Mouse (Mus musculus): ENCODE measurements at regions not wholly inside any gene's neighbourhood (a gene's known extent, or its start where the extent isn't known, plus 50 kb on each side); places are given as distances from the start of the nearest gene placed in this dataset.
"Not testable (repeated sequence)": the region's sequence is repeated elsewhere in the genome, so short reads cannot be mapped to it uniquely, and the experiment has no call there.

DNA sequence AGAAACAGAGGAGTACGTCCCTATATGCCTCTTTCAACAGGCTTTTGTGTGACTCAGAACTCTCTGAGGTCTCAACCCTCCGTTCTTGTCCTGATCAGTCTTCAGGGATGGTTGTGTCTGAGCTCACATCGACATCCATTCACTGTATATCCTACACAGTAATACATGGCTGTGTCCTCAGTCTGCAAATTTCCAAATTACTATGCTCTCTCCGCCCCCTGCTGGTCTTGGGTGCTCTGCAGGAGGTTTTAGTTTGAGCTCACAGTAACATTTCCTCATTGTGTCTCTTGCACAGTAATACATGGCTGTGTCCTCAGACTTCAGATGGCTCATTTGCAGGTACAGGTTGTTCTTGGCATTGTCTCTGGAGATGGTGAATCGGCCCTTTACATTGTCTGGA, 53.5 kb downstream of the Adam6a start:
- intact Hi-C loops (cut with DNase I): not testable (repeated sequence)

DNA sequence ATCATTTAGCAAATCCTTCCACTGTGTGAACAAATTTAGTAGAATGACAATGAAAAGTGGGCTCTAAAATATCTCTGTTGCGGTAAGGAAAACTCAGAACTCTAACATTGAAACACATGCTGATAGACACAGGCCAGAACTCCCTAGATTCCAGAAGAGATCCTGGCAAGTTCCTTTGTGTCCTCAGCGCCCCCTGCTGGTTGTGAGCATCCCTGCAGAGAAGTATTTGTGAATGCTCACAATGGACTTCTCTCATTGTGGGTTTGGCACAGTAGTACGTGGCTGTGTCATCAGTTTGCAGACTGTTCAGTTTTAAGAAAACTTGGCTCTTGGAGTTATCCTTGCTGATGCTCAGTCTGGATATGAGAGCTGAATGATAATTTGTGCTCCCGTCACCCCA, 67.2 kb downstream of the Adam6a start:
- intact Hi-C loops (cut with DNase I): no loop called here
- peak; percentile 7 for DNase-seq

More for the DNA sequence above, 53.5 kb downstream of the Adam6a start:
- not testable (repeated sequence) for DNase-seq

DNA sequence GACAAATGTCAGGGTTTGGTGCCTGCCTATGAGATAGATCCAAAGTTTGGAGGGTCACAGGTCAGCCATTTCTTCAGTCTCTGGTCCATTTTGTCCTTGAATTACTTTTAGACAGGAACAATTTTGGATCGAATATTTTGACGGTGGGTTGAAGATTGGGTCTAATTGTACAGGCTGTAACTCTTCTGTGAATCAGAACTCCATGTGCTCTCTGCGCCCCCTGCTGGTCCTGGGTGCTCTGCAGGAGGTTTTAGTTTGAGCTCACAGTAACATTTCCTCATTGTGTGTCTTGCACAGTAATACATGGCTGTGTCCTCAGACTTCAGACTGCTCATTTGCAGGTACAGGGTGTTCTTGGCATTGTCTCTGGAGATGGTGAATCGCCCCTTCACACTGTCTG, 81.5 kb downstream of the Adam6a start:
- DNase-seq; intact Hi-C loops (cut with DNase I): not testable (repeated sequence)

DNA sequence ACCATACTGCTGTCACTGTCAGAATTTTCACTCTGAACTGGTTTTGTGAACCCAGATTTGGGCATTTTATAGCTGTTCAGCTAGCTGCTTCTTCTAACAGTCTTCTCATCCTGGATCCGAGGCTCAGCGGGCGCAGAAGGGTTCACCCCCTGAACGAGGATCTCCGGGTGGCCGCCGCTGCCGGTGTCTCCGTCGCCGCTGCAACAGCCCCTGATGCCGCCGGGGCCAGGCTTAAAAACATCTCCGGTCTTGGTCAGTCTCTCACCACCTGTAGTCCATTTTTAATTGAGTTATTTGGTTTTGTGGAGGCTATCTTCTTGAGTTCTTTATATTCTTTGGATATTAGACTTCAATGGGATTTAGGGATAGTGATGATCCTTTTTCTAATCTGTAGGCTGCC, 87.1 kb downstream of the Adam6a start:
- DNase-seq; intact Hi-C loops (cut with DNase I): not testable (repeated sequence)

All from left cerebral cortex, postnatal 4 days (tissue).